Mouse (Mus musculus) ovary, adult 2 months (tissue): ENCODE measurements around the gene AB124611. TPM values are rescaled to one million over a fixed set of nuclear protein-coding genes. Genes with fewer than 3 reads are reported as not detected.

Experiments
- polyA plus RNA-seq: library from polyadenylated mRNA; depleted of rRNA; stranded (reverse); fragments of >200 nt; gene quantifications from 2 replicates; pipeline ENCODE4 v1.2.3, GENCODE M21; 2012; rRNA removed

Gene AB124611
- 3.6 and 4.4 TPM in 2 replicates for polyA plus RNA-seq

DNA sequence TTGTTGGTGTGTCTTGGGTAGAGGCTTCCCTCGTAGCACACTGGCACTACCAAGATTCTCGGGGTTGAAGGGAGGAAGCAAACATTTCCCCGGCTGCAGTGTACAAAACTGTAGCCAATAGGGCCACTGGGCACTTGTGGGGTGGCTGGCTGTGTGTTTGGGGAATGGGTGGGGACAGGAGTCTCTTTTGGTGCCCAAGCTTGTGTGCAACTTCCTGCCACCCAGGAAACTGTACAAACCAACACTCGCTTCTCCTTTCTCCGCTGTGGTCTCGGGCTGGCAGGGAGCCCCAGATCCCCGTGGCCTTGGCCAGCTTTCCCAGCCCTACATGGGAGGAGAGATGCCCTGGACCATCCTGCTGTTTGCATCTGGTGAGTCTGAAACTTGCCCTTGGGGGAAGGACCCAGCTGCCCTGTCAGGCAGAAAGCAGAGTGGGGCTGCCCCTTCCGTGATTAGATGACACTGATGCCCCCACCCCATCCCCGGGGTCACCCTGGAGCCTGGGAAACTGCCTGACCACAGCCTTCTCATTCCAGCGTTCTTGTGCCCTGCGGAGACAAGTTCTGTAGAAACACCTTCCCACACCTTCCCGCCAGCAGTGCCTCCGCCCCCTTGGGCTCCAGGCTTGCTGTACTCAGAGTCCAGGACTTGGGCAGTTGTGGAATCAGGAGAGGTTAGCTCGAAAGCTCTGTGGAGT, at the start of gene AB124611:
AB124611 (plus strand) TSS at position 240 of the 697 bp plus-strand sequence.

DNA sequence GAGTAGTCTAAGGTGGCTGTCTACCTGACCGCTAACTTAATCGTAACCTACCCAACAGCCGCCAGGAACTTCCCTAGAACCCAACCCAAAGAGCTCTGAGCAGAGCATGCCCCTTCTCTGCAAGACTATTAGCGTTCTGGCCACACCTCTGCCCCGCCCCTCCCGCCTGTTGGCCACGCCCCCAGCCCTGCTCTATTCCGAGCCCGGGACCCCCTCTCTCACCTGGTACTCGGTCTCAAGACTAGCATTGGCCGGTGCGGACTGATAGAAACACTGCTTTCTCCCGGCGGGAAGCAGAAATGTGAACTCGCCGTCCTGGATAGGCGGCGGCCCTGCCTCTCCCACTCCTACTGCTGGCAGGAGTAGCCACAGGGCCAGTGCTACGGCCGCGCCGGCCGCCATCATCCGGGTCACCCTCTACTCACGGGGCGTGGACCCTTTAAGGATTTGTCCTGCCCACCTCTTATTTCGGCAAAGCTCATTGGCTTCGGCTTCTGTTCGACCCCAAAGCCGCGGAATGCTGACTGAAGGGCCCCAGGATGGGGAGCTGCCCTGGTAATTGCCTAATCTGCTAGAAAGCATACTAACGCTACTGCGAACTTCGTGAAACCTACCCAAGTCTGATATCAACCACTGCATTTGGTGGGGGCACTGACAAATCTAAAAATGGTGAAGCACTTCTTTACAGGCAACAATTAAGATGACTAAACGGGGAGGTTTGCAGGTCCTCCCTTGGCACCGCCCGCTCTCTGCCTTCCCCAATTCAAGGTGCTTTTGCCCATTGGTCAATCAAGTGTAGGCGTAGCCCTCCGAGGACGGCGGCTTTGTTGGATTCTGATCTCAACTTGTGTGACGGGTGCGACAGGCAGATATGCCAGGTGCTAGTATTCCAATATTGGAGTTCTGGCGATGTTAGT, 15.9 kb upstream of the AB124611 start, which contains the start of gene Tmed1:
Tmed1 (minus strand) TSS at position 481 of the 917 bp plus-strand sequence.

DNA sequence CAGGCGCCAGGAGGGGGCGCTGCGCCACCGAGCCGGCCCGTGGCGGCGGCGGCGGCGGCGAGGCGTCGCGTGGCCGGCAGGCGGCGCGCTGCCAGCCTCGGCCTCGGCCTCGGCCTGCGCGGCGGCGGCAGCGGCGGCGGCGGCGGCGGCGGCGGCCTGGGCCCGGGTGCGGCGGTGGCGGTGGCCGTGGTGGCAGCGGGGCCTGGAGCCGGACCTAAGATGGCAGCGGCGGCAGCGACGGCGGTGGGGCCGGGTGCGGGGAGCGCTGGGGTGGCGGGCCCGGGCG, 20.8 kb downstream of the AB124611 start, which contains the start of gene Carm1:
Carm1 (plus strand) TSS at position 106 of the 286 bp plus-strand sequence.

DNA sequence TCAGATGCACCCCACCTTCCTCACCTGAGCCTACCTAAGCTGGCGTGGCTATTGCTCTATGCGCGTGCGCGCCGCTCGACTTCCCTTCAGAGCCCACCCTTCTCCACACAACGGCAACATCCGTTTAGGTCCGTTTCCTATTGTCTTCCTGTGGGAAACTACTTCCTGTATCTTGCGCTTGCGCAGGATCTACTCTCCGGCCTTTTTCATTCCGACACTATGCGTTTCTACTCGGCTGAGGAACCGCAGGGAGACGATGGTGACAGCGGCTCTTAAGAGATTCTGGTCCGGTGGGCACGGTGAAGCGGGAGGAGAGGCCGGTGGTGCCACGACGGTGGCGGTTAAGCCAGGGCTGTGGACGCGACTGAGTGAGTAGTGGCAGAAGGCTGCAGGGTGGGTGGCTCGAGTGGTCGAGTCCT, 66.7 kb downstream of the AB124611 start, which contains the start of the genes Timm29 and Yipf2:
Timm29 (plus strand) TSS at position 20 of the 419 bp plus-strand sequence.
Yipf2 (minus strand) TSS at position 126 of the 419 bp plus-strand sequence.

Other genes starting within 250 kb of the AB124611 start
- 21.9 and 22.0 TPM in 2 replicates for gene Kri1, start 238.2 kb upstream of the AB124611 start, polyA plus RNA-seq
- gene Cdkn2d, start 234.8 kb upstream of the AB124611 start, polyA plus RNA-seq: 31.1 and 31.9 TPM in 2 replicates
- 17.1 and 18.8 TPM in 2 replicates for gene Ap1m2, start 213.8 kb upstream of the AB124611 start, polyA plus RNA-seq
- gene Slc44a2, start 205.5 kb upstream of the AB124611 start, polyA plus RNA-seq: 71.0 and 88.8 TPM in 2 replicates
- 97.9 and 135 TPM in 2 replicates for gene Ilf3, start 158.3 kb upstream of the AB124611 start, polyA plus RNA-seq
- 70.2 and 79.6 TPM in 2 replicates for gene Qtrt1, start 114.3 kb upstream of the AB124611 start, polyA plus RNA-seq
- 123 and 138 TPM in 2 replicates for gene Dnm2, start 101.3 kb upstream of the AB124611 start, polyA plus RNA-seq
- gene Tmed1, start 15.9 kb upstream of the AB124611 start, polyA plus RNA-seq: 86.0 and 101 TPM in 2 replicates
- 155 and 191 TPM in 2 replicates for gene Carm1, start 20.7 kb downstream of the AB124611 start, polyA plus RNA-seq
- gene Timm29, start 66.5 kb downstream of the AB124611 start, polyA plus RNA-seq: 39.8 and 49.5 TPM in 2 replicates
- gene Yipf2, start 66.7 kb downstream of the AB124611 start, polyA plus RNA-seq: 68.8 and 69.2 TPM in 2 replicates
- 71.6 and 79.7 TPM in 2 replicates for gene Smarca4, start 90.0 kb downstream of the AB124611 start, polyA plus RNA-seq
- gene Ldlr, start 197.3 kb downstream of the AB124611 start, polyA plus RNA-seq: 70.7 and 74.7 TPM in 2 replicates
- 26.6 and 31.0 TPM in 2 replicates for gene Spc24, start 234.1 kb downstream of the AB124611 start, polyA plus RNA-seq